Mouse (Mus musculus): Measurements from ENCODE around the gene Micu1.
A peak's percentile ranks its signal among the peaks of the same experiment; 100 is the strongest.

The Micu1 gene

DNA sequence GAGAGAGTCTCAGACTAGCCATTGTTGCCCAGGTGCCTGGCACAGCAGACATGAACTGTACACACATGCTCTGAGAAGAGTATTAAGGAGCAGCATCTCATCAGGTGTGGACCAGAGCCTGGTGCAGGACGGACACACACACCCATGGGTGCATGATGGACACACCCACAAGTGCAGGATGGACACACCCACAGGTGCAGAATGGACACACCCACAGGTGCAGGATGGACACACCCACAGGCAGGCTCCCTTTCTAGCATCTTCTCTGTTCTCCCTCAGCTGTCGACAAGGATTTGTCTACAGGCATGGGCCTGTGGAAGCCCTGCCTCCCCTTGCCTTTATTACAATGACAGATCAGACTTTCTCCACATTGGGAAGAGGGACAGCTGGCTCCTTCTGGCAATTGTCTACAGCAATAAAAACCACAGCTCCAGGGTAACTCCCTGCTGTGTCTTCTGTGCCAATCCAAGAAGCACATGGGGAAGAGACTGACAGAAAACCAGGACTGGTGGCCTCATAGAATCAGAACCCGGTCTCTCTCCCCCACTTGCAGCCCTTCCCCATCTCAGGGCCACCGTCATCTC is 107.8 kb downstream of the Micu1 start:
- DNase-seq (ENCODE audit: low spot score in 2 of 2), result no peak

DNA sequence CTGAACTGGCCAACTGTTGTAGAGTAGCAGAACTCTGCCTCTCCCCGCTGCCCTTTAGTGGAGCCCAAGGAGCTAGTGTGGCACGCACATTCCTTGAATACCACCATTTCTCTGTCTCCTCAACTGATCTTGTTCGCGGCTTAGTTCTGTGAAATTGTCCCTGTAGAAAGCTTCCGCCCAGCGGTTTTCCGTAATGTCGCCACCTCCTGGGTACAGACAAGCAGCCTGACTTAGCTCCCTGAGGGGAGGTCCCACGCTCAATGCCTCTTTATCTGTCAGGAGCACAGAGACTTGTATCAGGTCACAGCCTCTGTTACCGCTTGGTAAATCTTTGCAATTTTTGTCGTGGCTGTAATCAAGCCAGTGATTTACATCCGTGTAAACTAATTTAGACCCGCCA is 110.7 kb downstream of the Micu1 start:
- DNase-seq (ENCODE audit: low spot score in 2 of 2), result no peak

DNA sequence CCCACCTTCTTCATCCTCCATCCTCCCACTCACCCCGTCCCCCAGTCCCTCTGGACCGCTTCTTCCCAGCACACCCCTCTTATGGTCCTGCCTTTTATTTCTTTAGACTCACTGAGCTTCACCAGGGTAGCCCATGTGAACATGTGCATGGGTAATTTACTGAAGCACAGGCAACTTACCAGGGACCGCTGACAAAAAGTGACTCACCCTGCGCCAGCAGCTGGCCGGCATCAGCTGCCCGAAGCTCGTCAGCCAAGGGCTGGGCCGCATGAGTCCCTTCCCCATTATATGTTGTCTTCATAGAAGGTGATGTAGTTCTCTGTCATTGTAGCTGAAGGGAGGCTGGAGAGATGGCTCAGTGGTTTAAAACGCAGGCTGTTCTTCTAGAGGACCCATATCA is 111.5 kb downstream of the Micu1 start:
- no peak for DNase-seq (ENCODE audit: low spot score in 2 of 2)

DNA sequence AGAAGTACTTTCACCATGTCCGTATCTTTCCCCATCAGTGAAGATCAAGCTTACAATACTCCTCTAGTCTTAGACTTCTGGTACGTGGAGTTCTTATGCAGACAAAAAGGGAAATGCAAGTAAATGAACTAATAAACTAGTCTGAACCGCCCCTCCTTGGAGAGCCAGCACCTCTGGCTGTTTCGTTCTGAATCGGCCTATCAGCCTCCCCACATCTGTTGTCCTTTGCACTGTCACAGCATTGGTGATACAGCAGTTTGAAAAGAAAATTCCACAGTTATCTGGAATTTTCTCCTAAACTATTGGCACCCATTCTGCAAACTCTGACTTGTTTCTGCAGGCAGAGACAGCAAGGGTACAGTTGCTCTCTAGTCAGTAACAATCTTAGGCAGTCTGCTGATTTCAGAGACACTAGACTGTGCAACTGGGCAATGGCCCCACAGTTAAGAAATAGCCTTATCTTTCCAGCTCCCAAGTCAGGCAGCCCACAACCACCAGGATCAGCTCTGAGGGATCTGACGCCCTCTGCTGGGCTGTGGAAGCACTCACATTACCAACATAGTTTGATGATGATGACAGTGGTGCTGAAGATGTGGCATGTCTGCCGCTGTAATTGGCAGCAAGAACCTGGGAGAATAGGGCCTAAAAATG is 112.4 kb downstream of the Micu1 start:
- peak; percentile 41 to 73 for DNase-seq (ENCODE audit: low spot score in 2 of 2)

DNA sequence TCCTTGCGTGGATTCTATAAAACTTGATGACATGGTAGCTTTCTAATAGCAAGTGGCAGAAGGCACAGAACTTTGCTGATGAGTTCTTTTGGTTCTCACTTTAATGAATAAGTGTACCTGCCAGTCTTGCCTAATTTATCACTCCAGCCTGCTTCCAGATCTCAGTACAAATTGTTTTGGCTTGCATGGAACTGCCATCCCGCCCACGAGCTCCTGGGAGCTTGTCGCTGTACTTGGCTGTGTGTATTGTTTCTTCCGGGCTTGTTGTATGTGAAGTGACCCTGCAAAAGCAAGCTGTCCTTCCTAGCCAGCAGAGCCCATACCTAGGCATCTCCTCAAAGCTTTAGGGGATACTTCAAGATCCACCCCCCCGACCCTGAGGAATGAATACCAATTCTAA is 114.3 kb downstream of the Micu1 start:
- no peak for DNase-seq (ENCODE audit: low spot score in 2 of 2)

DNA sequence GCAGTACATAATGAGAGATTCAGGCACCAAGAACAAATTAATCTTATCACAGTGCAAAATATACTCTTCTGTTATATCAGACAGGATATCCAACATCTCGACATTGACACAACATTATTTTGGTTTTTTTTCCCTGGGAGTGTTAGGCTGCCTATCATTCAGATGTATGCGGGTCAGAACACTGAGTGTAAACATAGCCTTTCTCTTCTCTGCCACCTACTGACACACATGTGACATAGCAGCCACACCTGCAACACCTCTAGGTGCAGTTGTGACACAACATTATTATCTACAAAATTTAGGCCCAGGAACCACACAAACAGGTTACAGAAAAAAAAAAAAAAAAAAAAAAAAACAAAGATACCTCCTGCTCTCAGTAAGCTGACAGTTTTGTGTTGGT is 115.3 kb downstream of the Micu1 start:
- no peak for DNase-seq (ENCODE audit: low spot score in 2 of 2)

DNA sequence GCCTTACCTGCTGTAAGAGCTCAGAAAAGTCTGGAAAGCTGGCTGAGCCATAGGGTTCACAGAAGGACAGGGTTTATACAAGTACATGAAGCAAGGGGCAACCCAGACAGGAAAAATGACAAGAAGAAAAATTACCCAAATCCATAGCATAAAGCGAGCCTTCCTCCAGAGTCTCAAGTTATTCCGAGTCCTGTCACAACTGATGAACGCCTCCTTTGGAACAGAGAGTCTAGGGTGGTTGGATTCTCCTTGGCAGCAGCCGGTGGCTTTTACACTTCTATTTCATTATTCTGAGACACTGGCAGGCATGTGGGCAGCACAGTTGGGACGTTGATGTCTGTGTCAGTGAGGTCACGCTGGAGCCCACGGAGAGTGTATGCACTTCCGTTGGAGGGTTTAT is 115.7 kb downstream of the Micu1 start:
- DNase-seq (ENCODE audit: low spot score in 2 of 2), result no peak

DNA sequence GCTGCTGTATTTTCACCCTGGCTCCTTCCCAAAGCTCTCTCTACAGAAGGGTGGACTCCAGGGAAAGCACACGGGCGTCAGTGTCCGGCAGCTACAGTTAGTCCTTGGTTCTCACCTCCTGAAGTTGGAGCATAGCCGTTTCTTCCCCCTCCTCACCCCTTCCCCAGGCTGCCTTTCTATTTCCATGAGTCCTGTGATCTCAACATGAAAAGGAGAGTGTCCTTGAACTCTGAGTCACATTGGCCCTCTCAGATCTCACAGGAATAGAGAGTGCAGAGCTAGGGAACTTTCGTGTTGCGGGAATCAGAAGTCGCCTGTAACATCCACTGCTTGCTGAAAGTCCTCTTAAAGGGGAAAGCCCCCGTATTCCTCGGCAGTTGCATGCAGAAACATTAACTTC is 116.9 kb downstream of the Micu1 start:
- no peak for DNase-seq (ENCODE audit: low spot score in 2 of 2)

DNA sequence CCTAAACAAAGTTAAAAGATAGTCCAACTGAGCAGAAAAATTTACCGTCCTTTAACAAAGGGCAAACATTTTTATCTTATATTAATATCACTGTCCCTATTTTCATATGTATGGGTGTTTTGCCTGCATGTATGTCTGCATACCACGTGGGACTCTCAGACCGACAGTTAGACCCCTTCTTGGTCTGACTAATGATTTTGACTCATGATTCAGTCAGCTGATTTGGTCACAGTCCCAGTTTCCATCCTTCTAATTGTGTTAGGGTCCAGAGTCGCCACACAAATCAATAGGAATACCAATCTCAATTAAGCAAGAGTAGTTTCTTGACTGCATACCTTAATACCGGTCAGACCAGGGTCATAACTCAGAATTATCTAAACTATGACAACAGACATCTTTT is 118.6 kb downstream of the Micu1 start:
- DNase-seq (ENCODE audit: low spot score in 2 of 2), result no peak

DNA sequence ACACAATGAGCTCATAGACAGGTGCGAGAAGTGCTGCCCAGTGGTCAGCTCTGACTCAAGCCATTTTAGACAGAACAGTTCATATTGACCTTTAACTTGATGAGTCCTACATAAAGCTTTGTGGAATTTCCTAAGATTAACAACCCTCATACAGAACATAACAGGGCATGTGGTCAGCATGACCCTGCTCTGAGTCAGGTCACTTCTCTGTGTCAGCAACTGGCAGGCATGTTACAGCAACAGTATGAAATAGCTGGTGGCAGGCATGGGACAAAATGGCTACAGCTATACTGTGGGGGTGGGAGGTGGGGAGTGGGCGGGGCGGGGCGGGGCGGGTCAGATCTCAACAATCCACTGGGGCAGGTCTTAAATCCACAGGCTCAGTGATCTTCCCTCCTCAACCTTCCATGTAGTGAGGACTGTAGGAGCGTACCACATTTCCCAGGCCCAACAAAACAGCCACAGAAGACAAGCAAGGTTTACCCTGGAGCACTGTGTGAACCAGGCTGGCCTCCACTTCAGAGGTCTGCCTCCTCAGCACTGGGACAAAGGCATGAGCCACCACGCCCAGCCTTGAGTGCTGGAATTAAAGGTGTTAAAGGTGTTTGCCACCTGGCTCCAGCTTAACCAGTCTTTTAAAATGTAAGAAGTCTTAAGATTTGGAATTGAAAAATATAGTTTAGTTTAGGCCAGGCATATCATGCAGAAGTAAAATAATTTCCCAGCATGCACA is 119.2 kb downstream of the Micu1 start:
- DNase-seq (ENCODE audit: low spot score in 2 of 2), result no peak

DNA sequence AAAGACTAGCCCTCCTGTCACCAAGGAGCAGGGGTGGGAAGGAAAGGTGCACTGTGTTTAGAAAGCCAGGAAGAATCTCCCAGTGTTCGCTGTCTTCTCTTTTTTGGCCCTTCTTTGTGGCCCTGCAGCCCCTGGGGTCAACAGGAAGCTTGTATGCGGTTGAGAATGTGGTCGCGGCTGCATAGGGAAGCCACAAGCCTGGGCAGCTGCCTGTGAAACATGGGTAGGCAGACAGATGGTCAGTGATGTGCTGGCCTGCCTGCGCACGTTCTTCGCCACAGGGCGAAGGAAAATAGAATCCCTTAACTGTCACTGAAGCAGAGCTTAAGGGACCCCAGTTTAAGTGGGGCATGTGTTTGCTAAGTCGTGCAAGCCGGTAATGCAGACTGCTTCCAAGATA is 120.6 kb downstream of the Micu1 start:
- no peak for DNase-seq (ENCODE audit: low spot score in 2 of 2)

DNA sequence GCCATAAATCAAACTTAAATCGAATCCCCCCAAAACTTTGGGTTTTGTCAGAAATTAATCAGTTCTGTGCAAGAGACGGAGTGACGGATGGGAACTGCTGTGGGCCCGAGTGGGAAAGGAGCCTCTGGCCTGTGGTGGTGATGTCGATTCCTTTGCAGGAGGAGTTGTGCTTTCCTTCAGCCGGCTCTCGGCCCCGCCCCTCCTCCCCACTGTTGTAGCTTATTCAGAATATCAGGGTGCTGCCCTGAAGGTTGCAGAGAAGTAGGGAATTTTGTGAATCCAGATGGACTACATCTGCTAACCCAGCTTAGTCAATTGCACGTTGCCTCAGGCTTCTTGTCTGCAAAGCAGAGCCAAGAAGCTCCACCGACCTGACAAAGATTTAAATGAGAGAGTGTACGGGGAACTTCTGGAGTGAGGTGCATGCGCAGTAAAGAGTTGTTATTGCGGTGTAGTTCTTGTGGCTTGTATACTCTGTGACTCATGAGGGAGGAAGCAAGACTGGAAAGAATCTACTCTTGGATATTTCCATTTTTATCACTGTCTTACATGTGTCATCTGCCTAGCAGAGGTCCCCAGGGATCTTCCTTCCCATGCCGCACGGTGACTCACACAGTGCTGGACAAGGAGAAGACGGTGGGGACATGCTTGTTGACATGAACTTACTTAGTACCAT is 123.0 kb downstream of the Micu1 start:
- no peak for DNase-seq (ENCODE audit: low spot score in 2 of 2)

DNA sequence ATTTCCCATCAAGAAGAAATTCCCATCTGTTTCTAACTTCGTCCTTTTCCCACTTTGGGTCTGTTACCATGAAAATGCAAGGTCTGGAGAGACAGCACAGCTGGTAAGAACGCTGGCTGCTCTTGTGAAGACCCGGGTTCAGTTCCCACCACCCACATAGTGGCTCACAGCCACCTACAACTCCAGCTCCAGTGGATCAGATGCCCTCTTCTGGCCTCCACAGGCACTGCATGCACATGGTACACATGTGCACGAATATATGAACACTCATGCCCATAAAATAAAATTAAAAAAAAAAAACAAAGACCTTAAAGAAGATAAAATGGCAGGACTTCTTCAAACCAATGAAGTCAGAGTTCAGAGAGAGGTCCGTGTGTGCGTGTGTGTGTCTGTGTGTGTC is 127.6 kb downstream of the Micu1 start:
- DNase-seq (ENCODE audit: low spot score in 2 of 2), result no peak

DNA sequence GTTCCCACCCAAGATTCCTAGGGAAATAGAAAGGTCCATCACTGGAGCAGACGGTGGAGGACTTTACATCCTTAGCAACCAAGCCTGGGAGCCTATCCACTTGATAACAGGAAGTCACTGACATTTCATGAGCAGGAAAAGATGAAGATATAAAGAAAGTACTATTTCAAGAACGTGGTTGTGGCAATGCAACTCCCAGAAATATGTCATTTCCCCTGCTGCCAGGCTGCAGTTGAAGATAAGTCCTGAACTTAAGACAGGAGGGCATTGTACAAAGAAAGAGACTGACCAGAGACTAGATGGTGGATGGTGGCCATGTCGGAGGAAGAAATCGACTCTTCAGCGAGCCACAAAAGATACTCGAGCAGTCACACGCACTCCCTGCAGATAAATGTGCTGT is 129.7 kb downstream of the Micu1 start:
- DNase-seq (ENCODE audit: low spot score in 2 of 2), result no peak

DNA sequence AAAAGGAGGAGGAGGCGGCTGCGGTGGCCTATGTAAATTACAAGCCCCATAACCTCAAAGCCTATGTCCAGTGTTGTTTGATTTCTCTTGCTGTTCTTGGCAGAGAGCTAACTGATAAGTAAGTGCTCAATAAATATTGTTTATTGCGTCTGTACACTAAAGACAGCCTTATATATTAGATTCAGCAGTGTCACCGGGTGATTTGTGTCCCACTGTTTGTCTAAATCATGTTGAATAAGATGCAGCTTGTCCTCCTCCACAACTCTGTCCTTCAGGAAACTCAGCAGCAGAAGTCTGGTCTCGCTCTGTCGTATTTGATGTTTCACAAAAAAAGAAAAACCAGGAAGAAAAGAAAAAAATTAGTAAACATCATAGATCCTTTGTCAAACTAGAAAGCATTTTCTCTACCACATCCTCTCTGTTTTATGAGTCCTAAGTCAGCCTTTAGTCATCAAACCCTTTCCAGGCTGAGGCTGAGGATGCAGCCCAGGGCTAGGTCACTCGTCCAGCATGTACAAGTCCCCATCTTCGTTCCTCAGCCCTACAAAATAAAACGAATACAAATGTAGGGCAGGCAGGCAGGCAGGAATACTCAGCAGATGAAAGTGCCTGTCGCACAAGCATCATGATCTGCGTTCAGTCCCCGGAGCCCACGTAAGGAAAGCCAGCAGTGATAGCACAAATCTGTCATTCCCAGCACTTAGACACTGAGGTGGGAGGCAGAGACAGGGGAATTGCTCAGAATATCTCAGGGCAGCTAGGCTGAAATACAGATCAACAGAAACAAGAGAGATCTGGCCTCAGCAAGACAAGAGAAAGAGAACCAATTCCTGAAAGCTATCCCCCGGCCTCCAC is 133.3 kb downstream of the Micu1 start:
- DNase-seq (ENCODE audit: low spot score in 2 of 2), result no peak

DNA sequence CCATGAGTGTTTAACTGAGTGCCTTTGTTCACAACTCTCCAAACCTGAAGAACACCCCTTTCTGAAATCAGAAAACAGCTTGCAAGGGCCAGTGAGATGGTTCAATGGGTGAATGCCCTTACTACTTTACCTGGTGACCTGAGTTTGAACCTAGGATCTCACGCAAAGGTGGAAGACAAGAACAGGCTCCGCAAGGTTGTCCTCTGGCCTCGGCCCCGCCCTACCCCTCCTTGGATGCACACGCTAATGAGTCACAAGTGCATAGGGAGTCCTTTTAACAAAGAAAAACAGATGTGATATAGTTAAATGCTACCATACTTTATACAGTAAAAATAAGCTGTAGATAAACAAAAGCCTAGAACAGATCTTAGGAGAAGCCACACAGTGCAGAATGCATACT is 135.2 kb downstream of the Micu1 start:
- no peak for DNase-seq (ENCODE audit: low spot score in 2 of 2)

DNA sequence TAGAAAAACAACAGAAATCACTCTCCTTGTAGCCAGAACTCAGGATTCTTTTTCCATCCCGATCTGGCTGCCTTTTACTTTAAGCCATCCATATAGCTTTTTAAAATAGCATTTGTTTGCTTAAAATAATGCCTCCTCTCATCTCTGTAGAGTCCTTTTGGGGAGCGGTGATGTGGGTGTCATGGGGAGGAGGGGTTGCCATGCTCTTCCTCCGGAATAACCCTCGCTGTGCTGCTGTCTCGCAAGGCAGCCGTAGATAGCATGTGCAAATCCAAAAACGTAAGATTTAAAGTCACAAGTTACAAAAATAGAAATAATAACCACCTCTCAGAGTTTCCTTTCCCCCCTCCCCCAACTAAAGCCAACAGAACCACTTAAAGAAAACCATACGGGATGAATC is 139.2 kb downstream of the Micu1 start:
- DNase-seq (ENCODE audit: low spot score in 2 of 2), result no peak

DNA sequence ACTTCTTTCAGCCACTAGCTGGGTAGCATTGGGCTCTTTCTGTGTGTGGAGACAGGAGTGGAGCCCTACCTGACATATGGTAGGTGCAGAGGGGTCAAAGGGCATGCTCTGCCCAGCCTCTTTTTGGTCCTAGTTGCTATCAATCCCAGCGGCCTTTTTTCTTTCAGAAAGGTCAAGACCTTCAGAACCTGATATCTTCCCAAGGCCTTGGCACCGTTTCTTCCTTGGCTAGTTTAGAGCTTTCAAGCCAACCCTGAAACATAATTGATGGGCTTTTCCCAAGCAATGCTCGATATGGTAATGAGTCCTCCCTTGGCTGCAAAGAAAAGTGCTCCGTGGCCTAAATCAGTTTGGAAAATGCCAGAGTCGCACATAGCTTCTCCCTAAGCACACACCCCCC is 140.8 kb downstream of the Micu1 start:
- DNase-seq (ENCODE audit: low spot score in 2 of 2), result no peak

DNA sequence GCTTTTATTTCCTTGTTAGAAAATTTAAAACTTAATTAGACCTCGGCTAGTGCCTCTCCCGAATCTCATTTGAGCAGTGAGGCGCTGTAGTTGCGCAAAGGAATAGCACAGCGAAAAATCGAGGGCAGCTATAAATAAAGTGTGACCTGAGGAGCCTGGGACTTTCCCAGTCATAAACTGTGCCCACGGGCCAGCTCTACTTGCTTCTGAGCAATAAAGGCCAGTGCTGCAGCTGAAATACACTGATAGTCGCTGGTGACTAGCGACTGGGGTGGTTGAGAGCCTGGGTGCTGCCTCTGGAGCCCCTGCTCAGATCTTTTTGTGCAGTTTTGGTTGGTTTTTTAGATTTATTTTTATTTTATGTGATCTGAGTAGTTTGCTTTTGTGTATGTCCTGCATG is 142.4 kb downstream of the Micu1 start:
- DNase-seq (ENCODE audit: low spot score in 2 of 2), result no peak

DNA sequence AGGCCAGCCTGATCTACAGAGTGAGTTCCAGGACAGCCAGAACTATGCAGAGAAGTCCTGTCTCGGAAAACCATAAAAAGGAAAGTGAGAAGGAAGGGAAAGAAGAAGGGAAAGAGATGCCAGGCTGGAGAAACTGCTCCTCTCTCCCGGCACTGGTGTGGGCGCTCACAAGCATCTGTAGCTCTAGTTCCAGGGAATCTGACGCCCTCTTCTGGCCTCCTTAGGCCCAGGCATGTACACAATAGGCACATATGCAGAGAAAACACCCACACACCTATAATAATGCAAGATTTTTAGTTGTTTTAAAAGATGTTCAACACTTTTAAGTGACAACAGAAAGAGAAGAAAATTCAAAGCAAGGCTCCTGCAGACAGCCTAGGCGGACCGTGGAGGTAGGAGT is 144.1 kb downstream of the Micu1 start:
- DNase-seq (ENCODE audit: low spot score in 2 of 2), result no peak

DNA sequence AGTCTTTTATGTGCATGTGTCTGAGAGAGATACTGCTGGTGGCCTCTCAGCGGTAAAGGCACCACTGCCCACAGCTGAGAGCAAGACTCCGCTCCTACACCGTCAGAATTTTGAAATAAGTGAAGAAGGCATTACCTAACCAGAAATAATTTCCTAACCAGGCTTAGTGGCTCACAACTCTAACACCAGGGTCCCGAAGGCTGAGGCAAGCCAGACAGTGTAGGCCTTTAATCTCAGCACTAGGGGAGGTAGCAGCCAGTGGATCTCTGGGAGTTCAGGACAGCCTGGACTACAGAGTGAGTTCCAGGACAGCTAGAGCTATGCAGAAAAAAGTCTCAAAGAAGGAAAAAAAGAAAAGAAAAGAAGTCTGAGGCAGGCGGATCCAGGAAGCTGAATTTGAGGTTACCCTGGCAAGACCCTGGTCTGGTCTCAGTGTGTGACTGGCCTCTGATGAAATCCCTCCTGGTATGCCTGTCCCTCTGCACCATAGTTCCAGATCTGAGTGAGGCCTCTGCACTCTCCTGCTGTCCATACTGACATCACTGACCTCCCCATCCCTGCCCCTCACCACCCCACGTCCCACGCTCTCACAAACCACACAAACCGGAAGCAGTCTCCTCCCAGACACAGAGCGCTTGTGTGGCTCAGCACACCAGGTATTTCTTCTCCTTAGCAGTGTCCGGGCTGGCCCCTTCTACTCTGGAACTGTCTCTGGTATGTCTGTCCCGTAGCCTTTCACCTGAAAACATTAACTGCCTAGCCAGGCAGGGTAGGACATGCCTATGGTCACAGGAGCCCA is 146.0 kb downstream of the Micu1 start:
- DNase-seq (ENCODE audit: low spot score in 2 of 2), result no peak
